Mouse (Mus musculus) heart, adult 9 months (tissue): ENCODE measurements at regions not wholly inside any gene's neighbourhood (a gene's known extent, or its start where the extent isn't known, plus 50 kb on each side); places are given as distances from the start of the nearest gene placed in this dataset.

Experiments used
- DNase-seq, 2 experiments: peaks; one replicate each; pipeline ENCODE4 v3.0.0; 2022; ENCODE audit warnings: low spot score in 2 of 2

DNA sequence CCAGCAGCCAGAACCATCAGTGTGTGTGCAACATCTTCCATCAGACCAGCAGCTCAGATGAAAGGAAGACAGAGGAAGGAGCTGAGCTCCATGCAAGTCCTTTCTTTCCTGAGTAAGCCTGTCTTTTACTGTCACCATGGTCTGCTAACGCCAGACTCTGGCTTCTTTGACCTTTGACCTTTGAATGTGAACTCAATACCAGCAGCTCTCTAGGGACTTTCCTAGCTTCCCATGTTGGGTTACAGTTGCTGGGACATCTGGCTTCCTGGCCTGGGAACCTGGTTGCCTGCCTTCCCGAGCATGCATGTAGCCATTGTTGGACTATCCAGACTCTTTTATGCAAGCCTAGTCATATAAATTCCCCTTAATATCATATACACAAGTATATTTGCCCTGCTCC lies 492.3 kb downstream of the Tmem132b start:
- no peak for DNase-seq

- no peak for DNase-seq
Measured at GRCm38 (mm10) chr5:126034846-126035245, 503.3 kb downstream of the Tmem132b start.

GRCm38 (mm10) chr5:126036686-126037085 lies 505.1 kb downstream of the Tmem132b start:
- no peak for DNase-seq

DNA sequence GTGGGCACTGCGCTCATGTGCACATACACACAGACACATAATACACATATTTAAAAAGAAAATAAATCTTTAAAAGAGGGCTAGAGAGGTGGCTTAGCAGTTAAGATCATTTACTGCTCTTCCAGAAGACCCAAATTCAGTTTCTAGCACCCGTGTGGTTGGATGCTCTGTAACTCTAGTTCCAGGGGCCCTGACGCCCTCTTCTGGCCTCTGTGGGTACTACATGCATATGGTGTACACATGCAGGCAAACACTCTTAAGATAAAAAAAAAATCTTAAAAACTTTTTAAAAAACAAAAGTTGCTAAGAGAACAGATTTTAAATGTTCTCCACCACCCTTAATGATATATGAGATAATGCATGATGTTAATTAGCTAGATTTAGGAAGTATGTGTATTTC lies 514.2 kb downstream of the Tmem132b start:
- no peak for DNase-seq

DNA sequence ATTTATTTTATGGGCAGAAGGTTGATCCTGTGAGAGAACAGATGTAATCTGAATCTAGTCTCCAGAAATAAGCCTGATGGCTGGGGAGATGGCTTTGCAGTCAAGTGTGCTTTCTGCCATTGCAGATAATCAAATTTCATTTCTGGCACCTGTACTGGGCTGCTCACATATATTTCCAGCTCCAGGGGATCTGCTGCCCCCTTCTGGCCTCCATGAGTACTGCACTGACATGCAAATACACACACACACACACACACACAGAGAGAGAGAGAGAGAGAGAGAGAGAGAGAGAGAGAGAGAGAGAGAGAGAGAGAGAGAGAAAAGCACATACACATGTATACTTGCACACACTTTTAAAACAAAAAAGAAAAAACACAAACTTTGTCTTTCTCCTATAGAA lies 532.1 kb downstream of the Tmem132b start:
- no peak for DNase-seq

DNA sequence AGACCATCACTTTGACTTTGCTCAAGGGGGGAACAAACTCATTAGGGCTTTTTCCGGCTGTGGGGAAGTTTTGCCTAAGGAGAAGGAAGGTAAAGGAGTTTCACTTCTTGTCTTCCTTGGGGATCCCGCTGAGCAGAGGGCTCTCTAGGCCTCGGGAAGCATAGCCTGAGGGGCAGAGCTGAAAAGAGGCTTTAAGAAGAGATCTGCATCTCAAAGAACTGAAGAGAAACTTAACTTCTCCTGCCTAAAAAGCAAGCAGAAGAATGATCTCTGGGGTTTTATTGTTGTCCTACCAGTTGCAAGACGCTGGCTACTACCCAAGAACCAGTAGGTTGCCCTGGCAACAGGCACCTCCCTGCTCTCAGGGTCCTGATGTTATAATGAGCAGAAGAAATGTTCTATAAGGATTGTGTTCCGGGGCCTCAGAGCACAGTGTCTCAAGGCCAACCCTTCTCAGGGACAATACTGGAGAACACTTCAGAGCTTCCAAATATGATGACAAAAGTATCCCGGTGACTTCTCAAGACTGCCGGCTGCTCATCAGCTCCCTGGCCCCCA lies 547.8 kb downstream of the Tmem132b start:
- no peak for DNase-seq

GRCm38 (mm10) chr5:126088251-126088914 lies 556.8 kb downstream of the Tmem132b start:
- no peak for DNase-seq

DNA sequence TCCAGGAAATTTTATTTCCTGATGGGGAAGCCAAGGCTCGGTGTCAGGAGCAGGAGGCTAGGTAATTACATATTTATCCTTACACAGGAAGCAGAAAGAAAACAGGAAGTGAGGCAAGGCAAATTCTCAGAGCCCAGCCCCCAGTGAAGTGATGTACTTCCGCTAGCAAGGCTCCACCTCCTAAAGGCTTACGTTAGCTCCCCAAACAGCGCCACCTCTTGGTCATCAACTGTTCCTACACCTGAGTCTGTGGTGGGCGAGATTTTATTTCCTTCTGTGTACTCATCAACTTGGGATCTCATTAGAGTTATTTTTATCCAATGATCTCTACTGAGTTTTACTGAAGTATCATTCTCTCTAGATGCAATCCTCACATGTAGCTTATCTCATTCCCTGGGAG lies 561.6 kb downstream of the Tmem132b start:
- no peak for DNase-seq

DNA sequence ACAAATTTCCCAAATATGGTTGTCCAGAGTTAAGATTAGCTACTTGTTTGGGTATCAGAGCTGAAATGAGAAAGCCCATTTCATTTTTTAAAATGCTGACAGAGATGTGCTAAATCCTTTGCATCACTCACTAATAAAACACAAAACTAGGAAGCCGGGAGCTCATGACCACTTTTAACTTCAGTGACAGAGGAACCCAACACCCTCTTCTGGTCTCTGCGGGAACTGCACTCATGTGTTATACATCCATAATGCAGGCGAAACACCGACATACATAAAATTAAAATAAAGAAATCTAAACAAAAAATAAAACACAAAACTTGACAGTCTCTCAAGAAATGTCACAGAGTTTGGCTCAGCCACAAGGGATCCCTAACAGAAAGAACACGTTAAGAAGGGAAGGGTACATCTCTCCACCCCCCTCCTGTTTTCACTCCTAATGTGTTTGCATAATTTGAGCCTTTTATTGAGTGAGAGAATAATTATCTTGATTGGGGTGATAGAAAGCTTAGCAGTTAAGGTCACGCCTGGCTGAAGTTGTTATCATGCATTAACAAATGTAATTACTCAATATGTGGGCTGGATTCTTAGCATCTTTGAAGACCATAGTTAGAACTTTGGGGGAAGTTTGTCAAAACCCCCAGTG lies 565.2 kb downstream of the Tmem132b start:
- DNase-seq: no peak

DNA sequence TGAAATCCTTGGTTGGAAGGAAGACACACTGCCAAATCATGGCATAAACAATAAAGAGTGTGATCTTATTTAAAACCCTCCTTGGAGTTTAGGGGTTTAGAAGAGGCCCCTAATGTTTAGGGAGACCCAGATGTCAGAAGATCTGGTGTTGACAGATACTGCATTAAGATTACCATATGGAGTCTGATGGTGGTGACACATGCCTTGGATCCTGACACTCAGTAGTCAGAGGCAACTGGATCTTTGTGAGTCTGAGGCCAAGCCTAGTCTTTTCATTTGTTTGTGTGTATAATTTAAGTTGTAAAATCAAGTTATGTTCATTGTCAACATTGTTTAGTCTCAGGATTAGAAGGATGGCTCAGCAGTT lies 565.7 kb downstream of the Tmem132b start:
- DNase-seq: no peak

DNA sequence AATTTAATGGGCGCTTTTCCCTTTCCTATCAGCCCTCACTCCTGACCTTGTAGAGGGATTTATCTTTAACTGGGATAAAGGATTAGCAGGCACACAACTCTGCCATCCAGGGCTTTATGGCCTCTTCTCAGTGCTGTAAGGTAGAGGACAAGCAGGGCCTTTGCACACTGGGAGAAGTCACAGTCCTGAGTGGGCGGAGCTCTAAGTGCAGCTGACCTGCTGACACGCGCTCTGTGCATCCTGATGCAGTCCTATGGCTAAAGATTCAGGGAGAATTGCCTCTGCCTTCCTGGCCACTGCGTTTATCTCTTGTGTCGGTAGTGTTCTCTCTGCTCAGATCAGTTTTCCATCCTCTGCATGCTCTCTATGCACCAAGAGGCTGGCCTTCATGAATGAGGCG lies 566.9 kb downstream of the Tmem132b start:
- DNase-seq: no peak

DNA sequence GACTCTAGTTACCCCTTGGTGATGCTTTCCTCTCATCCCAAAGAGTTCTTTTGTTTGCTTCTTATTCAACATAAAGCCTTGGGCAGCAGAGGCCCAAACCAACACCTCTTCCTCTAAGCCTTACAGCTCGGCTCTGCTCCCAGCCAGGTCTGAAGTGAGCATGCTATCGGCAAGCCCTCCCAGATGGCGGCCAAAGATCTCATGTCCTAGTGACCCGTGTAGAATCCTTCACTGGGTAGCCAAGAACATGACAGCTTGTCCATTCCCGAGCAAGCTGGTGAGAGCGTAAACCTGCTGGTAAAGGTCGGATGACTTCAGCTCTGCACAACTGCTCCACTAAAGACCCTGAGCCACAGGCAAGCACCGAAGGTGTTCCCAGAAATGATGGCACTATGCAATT lies 568.4 kb downstream of the Tmem132b start:
- no peak for DNase-seq

DNA sequence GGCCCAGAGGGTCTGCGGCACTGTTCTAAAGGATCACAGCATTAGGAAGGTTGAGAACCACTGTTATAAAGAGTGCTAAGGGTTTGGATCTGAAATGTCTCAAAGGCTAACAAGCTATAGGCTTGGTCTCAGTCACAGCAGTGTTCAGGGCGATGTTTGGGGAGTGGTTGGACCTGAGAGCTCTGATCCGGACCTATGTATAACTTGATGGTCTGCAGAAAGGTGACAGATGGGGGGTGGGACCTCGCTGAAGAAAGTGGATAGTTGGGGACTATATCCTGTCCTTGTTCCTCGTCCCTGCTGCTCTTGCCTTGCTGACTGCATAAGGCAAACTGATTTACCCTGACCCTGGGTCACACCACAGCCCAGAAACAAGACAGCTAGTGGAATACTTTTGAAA lies 572.9 kb downstream of the Tmem132b start:
- no peak for DNase-seq

DNA sequence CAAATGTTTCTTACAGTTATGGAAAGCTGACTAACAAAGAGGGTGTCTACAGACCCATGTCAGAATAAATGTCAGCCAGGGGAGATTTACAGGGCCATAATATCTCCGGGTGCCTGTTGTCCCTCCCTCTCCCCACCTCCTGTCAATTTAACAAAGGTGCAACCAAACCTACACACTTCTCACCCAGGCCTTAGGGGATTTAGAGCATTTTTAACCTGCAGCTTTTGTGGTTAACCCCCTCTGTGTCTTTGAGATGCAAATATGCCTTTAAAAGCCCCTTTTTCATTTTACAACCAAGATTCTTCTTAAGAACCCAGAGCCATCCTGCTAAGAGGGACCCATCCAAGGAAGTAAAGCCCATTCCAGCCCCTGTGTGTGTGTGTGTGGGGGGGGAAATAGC lies 573.3 kb downstream of the Tmem132b start:
- no peak for DNase-seq

DNA sequence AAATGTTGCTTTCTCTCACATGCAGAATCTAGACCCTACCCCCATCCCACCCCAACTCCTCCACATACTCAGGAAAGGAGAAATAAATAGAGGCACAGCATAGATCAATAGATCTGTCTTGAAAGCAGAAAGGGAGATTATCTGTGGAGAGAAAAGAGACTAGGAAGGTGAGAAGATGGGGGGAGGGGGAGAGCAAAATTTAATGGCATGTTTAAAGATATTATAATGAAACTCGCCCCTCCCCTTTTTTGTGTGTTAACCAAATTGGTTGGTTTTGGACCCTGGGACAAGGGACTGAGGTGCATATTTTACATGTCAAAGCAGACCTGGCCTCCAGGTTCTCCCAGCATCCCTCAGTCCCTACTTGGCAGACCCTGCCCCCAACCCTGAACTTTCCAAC lies 573.9 kb downstream of the Tmem132b start:
- DNase-seq: no peak

GRCm38 (mm10) chr5:126107020-126107419 lies 575.4 kb downstream of the Tmem132b start:
- no peak for DNase-seq

DNA sequence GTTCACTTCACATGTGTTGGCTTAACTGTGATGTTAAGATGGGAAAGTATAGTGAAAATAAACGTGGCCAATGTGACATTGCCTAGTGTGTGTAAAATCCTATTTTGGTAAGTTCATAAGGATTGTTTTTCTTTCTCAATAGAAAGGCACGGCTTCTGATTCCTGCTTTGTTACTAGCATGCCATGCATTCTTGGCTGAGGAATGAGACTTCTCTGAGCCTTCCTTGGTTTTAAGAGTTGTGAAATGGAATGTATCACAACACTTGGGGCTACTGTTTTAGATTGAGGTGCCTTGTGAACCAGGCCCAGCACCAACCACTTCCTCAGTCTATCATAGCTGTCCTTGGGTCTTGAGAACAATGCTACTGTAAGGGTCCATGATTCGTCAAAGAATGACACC lies 577.3 kb downstream of the Tmem132b start:
- no peak for DNase-seq

DNA sequence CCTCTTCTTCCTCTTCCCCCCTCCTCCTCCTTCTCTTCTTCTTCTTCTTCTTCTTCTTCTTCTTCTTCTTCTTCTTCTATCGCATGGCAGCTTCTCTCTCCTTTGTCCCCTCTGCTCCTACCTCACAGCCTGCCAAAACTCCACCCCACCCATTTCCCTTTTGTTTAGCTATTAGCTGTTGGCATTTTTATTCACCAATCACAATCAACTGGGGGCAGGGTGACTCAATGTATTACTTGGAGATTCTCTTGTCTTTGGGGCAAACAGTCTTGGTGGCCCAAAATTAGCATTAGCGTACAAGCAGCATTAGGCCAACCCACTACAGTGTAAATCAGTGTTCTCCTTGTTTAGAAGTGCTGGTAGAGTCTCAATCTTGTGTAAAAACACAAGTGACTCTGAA lies 585.7 kb downstream of the Tmem132b start:
- no peak for DNase-seq

GRCm38 (mm10) chr5:126117906-126118521 lies 586.4 kb downstream of the Tmem132b start:
- no peak for DNase-seq

DNA sequence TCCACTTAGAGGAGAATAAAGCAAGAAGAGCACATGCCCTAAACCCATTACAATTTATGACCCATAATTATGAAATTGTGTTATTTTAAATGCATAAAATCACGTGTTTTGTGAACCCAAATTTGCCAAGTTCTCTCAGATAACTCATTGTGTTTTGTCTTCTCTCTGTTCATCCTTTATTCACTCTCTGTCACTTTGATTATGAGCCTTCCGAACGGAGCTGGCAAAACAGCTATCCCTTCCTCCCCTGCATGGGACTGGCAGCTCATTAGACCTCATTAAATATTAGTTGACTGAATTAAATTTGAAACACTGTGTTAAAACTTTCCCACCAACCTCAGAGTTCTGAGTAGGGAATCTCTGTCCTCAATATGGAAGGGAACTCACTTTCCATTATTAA lies 587.2 kb downstream of the Tmem132b start:
- no peak for DNase-seq

GRCm38 (mm10) chr5:126123216-126123615 lies 591.6 kb downstream of the Tmem132b start:
- DNase-seq: no peak

GRCm38 (mm10) chr5:126127486-126127885 lies 595.9 kb downstream of the Tmem132b start:
- no peak for DNase-seq

- no peak for DNase-seq
Measured at GRCm38 (mm10) chr5:126148908-126149307, 617.3 kb downstream of the Tmem132b start.
